Mouse (Mus musculus): ENCODE measurements around the gene Col23a1. TPM values are rescaled to one million over a fixed set of nuclear protein-coding genes. Genes with fewer than 3 reads are reported as not detected.
A peak's percentile ranks its signal among the peaks of the same experiment; 100 is the strongest.
"Not testable (repeated sequence)": the region's sequence is repeated elsewhere in the genome, so short reads cannot be mapped to it uniquely, and the experiment has no call there.

The Col23a1 gene
- total and polyA plus RNA-seq, 2 experiments from 2014 or later = 3.5 to 7.2 TPM

DNA sequence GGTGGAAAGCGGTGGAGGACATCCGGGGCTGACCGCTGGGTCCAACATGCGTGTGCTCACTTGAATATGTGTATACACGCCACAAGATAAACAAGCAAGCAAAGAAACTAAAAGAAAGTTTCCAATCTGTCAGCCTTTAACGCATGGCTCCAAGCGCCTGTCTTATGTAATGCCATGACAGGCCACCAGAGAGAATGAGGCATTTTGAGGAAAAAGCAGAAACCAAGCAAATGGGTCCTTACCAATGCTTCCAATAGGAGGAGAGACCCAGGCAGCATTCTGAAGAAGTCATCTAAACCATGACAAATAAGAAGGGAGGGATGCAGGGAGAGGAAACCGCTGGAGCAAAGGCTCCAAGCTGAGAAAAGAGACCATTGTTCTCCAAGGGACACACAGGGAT, 324.5 kb downstream of the Col23a1 start:
- Histone ChIP-seq H3K36me3 (replicated peaks; ENCODE audit: control insufficient read depth, insufficient read depth, low read length) (no peaks in the 10 kb centered on the region), H3K9ac (replicated peaks; ENCODE audit: low read depth, low read length) (no peak overlapping the region), H3K27ac (ENCODE audit: low read depth) (no peak overlapping the region), H3K9me3 (replicated peaks; ENCODE audit: control insufficient read depth, low read length) (no peaks in the 10 kb centered on the region), H3K4me2 (ENCODE audit: low read depth, low read length) (no peak overlapping the region), H3K27me3 (ENCODE audit: control insufficient read depth, insufficient read depth, low read length) (no peaks in the 10 kb centered on the region), H3K4me1 (ENCODE audit: control insufficient read depth, insufficient read depth) (peaks cover 11% of the 10 kb centered on the region; the same call in 1 of the 2 replicates), H3K4me3 (ENCODE audit: low read depth, low read length) (no peak overlapping the region)
- DNase-seq (ENCODE audit: low spot score) (no peak), ATAC-seq (ENCODE audit: insufficient read depth, low read depth) (no peak)
- TF ChIP-seq EP300 (IDR thresholded peaks at IDR 0.05; ENCODE audit: low read depth) = no peak
- TF ChIP-seq CTCF (IDR thresholded peaks at IDR 0.05; ENCODE audit: low read depth) = no peak
- 73% methylated on average over 8 of the region's 8 CpGs for WGBS

DNA sequence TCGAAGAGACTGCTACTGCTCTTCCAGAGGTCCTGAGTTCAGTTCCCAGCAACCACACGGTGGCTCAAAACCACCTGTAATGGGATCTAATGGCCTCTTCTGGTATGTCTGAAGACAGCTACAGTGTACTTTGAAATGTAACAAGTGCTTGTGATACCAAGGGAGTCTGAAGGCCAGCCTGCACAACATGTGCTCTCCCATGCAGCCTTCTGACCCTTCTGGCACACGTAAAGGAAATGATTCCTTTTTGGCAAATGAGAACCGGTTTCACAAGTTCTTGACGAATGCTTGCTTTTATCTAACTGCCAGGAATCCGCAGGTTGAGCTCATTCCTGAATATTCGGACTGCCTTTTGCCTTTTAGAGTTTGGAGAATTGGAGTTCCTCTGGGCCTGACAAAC, 325.4 kb downstream of the Col23a1 start:
- no peak for TF ChIP-seq CTCF (IDR thresholded peaks at IDR 0.05; ENCODE audit: low read depth)
- TF ChIP-seq EP300 (IDR thresholded peaks at IDR 0.05; ENCODE audit: low read depth) = no peak
- Histone ChIP-seq H3K9ac (replicated peaks; ENCODE audit: low read depth, low read length) (peak overlapping the region; percentile 47), H3K4me1 (ENCODE audit: control insufficient read depth, insufficient read depth) (peaks cover 14% of the 10 kb centered on the region), H3K36me3 (replicated peaks; ENCODE audit: control insufficient read depth, insufficient read depth, low read length) (no peaks in the 10 kb centered on the region), H3K27ac (ENCODE audit: low read depth) (peak overlapping the region; percentile 88), H3K4me2 (ENCODE audit: low read depth, low read length) (peak overlapping the region; percentile 59), H3K27me3 (ENCODE audit: control insufficient read depth, insufficient read depth, low read length) (no peaks in the 10 kb centered on the region), H3K9me3 (replicated peaks; ENCODE audit: control insufficient read depth, low read length) (no peaks in the 10 kb centered on the region), H3K4me3 (ENCODE audit: low read depth, low read length) (peak overlapping the region; percentile 33)
- ATAC-seq (ENCODE audit: insufficient read depth, low read depth) (no peak), DNase-seq (ENCODE audit: low spot score) (peak; percentile 73)
- WGBS = 30% methylated on average over 7 of the region's 7 CpGs

DNA sequence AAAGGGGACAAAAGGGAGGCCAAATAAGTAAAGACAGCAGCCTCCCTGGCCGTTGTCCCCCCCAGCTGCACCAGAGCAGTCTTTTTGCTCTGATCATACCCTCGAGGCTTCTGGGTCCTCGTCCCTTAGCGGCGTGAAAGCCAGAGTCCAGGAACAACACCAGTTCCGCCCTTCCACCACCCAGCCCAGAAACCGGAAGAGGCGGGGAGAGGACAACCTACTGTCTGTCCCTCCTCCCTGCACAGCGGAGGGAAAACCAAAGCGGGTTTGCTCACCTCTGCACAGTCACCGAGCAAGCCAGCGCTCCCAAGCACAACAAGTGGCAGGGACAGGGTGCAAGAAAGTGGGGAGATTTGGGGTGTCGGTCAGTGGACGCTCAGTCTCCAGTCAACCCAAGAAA, 325.9 kb downstream of the Col23a1 start:
- ATAC-seq (ENCODE audit: insufficient read depth, low read depth) (peak; percentile 69), DNase-seq (ENCODE audit: low spot score) (peak; percentile 67)
- H3K36me3 ChIP-seq (replicated peaks; ENCODE audit: control insufficient read depth, insufficient read depth, low read length) = no peaks in the 10 kb centered on the region
- no peaks in the 10 kb centered on the region for H3K27me3 ChIP-seq (ENCODE audit: control insufficient read depth, insufficient read depth, low read length)
- H3K9me3 ChIP-seq (replicated peaks; ENCODE audit: control insufficient read depth, low read length) = no peaks in the 10 kb centered on the region
- no peak for TF ChIP-seq EP300 (IDR thresholded peaks at IDR 0.05; ENCODE audit: low read depth)
- TF ChIP-seq CTCF (IDR thresholded peaks at IDR 0.05; ENCODE audit: low read depth) = no peak
- WGBS = 2% methylated on average over 14 of the region's 14 CpGs
- peaks cover 19% of the 10 kb centered on the region for H3K4me1 ChIP-seq (ENCODE audit: control insufficient read depth, insufficient read depth)
- H3K9ac ChIP-seq (replicated peaks; ENCODE audit: low read depth, low read length) = peak overlapping the region; percentile 47
- H3K27ac ChIP-seq (ENCODE audit: low read depth) = peak overlapping the region; percentile 88
- H3K4me3 ChIP-seq (ENCODE audit: low read depth, low read length) = peak overlapping the region; percentile 33
- H3K4me2 ChIP-seq (ENCODE audit: low read depth, low read length) = peak overlapping the region; percentile 59

DNA sequence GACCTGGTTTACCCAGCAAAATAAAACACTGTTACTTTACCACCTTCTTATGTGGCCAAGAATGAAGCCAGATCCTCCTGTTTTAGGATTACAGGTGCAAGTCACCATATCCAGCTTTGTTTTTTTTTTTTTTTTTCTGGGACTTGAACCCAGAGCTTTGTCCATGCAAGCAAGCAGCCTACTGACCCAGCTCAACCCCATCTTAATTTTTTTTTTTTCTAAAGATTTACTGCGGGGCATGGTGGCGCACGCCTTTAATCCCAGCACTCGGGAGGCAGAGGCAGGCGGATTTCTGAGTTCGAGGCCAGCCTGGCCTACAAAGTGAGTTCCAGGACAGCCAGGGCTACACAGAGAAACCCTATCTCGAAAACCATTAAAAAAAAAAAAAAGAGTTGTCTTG, 326.4 kb downstream of the Col23a1 start:
- H3K9ac ChIP-seq (replicated peaks; ENCODE audit: low read depth, low read length); H3K27ac ChIP-seq (ENCODE audit: low read depth); H3K27me3 ChIP-seq (ENCODE audit: control insufficient read depth, insufficient read depth, low read length); DNase-seq (ENCODE audit: low spot score); H3K36me3 ChIP-seq (replicated peaks; ENCODE audit: control insufficient read depth, insufficient read depth, low read length); H3K9me3 ChIP-seq (replicated peaks; ENCODE audit: control insufficient read depth, low read length); H3K4me3 ChIP-seq (ENCODE audit: low read depth, low read length); ATAC-seq (ENCODE audit: insufficient read depth, low read depth): not testable (repeated sequence)
- WGBS = 90% methylated on average over 7 of the region's 7 CpGs
- Histone ChIP-seq H3K4me2 (ENCODE audit: low read depth, low read length) (peak overlapping the region; percentile 59), H3K4me1 (ENCODE audit: control insufficient read depth, insufficient read depth) (peaks cover 21% of the 10 kb centered on the region)

DNA sequence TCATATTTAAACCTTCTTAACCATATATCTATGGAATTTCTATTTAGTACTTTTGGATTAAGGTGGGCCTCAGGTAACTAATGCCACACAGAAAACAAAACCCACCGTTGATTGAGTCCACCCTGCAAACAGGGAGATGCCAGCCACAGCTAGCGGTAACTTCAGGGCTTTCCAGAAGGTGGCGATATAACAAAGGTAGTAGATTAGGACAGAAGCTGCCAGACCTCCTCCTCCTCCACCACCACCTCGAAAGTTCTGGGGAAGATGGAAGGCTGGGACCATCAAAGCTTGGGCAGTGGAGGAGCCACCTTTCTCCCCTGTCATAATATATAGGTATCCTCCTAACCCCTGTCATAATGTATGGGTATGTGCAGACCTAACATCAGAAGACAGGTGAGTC, 328.0 kb downstream of the Col23a1 start:
- no peak overlapping the region for H3K9ac ChIP-seq (replicated peaks; ENCODE audit: low read depth, low read length)
- no peaks in the 10 kb centered on the region for H3K9me3 ChIP-seq (replicated peaks; ENCODE audit: control insufficient read depth, low read length)
- peaks cover 4% of the 10 kb centered on the region; the same call in 1 of the 2 replicates for H3K36me3 ChIP-seq (replicated peaks; ENCODE audit: control insufficient read depth, insufficient read depth, low read length)
- ATAC-seq (ENCODE audit: insufficient read depth, low read depth) = no peak
- TF ChIP-seq EP300 (IDR thresholded peaks at IDR 0.05; ENCODE audit: low read depth) = no peak
- TF ChIP-seq CTCF (IDR thresholded peaks at IDR 0.05; ENCODE audit: low read depth) = peak; percentile 85
- H3K4me3 ChIP-seq (ENCODE audit: low read depth, low read length) = no peak overlapping the region
- H3K4me2 ChIP-seq (ENCODE audit: low read depth, low read length) = no peak overlapping the region
- peak; percentile 75 for DNase-seq (ENCODE audit: low spot score)
- H3K4me1 ChIP-seq (ENCODE audit: control insufficient read depth, insufficient read depth) = peaks cover 21% of the 10 kb centered on the region
- no peak overlapping the region for H3K27ac ChIP-seq (ENCODE audit: low read depth)
- no peaks in the 10 kb centered on the region for H3K27me3 ChIP-seq (ENCODE audit: control insufficient read depth, insufficient read depth, low read length)
- WGBS = 3% methylated on average over 4 of the region's 4 CpGs

DNA sequence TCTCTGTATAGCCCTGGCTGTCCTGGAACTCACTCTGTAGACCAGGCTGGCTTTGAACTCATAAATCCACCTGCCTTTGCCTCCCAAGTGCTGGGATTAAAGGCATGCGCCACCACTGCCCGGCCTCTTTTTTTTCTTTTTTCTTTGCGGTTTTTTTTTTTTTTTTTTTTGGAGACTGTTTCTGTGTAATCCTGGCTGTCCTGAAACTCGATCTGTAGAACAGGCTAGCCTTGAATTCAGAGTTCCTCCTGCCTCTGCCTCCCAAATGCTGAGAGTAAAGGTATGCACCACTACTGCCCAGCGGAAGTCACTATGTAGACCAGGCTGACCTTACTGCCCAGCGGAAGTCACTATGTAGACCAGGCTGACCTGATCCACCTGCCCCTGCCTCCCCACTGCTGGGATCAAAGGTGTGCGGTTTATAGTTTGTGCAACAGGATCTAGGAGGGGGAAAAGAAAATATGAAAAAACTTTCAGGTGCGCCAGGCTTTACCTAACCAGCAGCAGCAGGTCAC, 329.2 kb downstream of the Col23a1 start:
- DNase-seq (ENCODE audit: low spot score) (no peak), ATAC-seq (ENCODE audit: insufficient read depth, low read depth) (peak; percentile 2; the same call in 1 of the 2 replicates)
- no peak for TF ChIP-seq CTCF (IDR thresholded peaks at IDR 0.05; ENCODE audit: low read depth)
- TF ChIP-seq EP300 (IDR thresholded peaks at IDR 0.05; ENCODE audit: low read depth) = no peak
- Histone ChIP-seq H3K4me2 (ENCODE audit: low read depth, low read length) (peak overlapping the region; percentile 94), H3K9ac (replicated peaks; ENCODE audit: low read depth, low read length) (no peak overlapping the region), H3K4me1 (ENCODE audit: control insufficient read depth, insufficient read depth) (peaks cover 21% of the 10 kb centered on the region), H3K36me3 (replicated peaks; ENCODE audit: control insufficient read depth, insufficient read depth, low read length) (peaks cover 16% of the 10 kb centered on the region), H3K9me3 (replicated peaks; ENCODE audit: control insufficient read depth, low read length) (no peaks in the 10 kb centered on the region), H3K27ac (ENCODE audit: low read depth) (0 out of 2 replicates have a peak overlapping the region, but pooled peaks have one; percentile 40), H3K4me3 (ENCODE audit: low read depth, low read length) (peak overlapping the region; percentile 82), H3K27me3 (ENCODE audit: control insufficient read depth, insufficient read depth, low read length) (no peaks in the 10 kb centered on the region)
- WGBS = 51% methylated on average over 7 of the region's 8 CpGs

Measured in heart, postnatal 0 days (tissue).